Mouse (Mus musculus) intestine, embryonic 14.5 days (tissue): ENCODE results near the gene Slc1a7. TPM values are rescaled to one million over a fixed set of nuclear protein-coding genes. Genes with fewer than 3 reads are reported as not detected.
A peak's percentile ranks its signal among the peaks of the same experiment; 100 is the strongest.

Source experiments
- ATAC-seq: fragments of 200-750 bp; cut with Nextera tagmentation; replicated peaks from 2 replicates; pipeline ENCODE4 v1.8.0; 2017; ENCODE audit warnings: low read depth, moderate number of reproducible peaks, moderate TSS enrichment, moderate library complexity; ENCODE audit not compliant: low FRiP score, low TSS enrichment
- DNase-seq: peaks from one replicate; pipeline ENCODE4 v3.0.0-alpha.2; 2018; ENCODE audit warnings: low spot score
- H3K27ac ChIP-seq: fragments of 300-500 bp; sonication (generic); 2 replicates; pipeline ENCODE4 v1.5.1; 2014; ENCODE audit warnings: low read depth, mild to moderate bottlenecking, control low read depth
- H3K27me3 ChIP-seq: fragments of 300-500 bp; sonication (generic); replicated peaks from 2 replicates; pipeline ENCODE4 v1.6.1; 2014; ENCODE audit warnings: low read length, control low read depth; ENCODE audit not compliant: control insufficient read depth, insufficient read depth
- H3K36me3 ChIP-seq: fragments of 300-500 bp; sonication (generic); 2 replicates; pipeline ENCODE4 v1.6.1; 2014; ENCODE audit warnings: low read length, control low read depth; ENCODE audit not compliant: control insufficient read depth, insufficient read depth
- H3K4me1 ChIP-seq: fragments of 300-500 bp; sonication (generic); replicated peaks from 2 replicates; pipeline ENCODE4 v1.6.1; 2014; ENCODE audit warnings: low read length, control low read depth, mixed read lengths; ENCODE audit not compliant: control insufficient read depth, insufficient read depth
- H3K4me2 ChIP-seq: fragments of 300-500 bp; sonication (generic); 2 replicates; pipeline ENCODE4 v1.6.1; 2014; ENCODE audit warnings: low read length
- H3K4me3 ChIP-seq: fragments of 300-500 bp; sonication (generic); 2 replicates; pipeline ENCODE4 v1.5.1; 2014; ENCODE audit warnings: low read depth, low read length, control low read depth, mixed read lengths
- H3K9ac ChIP-seq: fragments of 300-500 bp; sonication (generic); 2 replicates; pipeline ENCODE4 v1.6.1; 2014; ENCODE audit warnings: mild to moderate bottlenecking, low read length
- H3K9me3 ChIP-seq: fragments of 300-500 bp; sonication (generic); 2 replicates; pipeline ENCODE4 v1.6.1; 2016; ENCODE audit warnings: low read length, control low read depth; ENCODE audit not compliant: control insufficient read depth
- WGBS: fragments of 180-500 bp; shearing (Covaris S2); extraction: QIAGEN DNeasy Blood & Tissue Kit; methylation state at CpG from one replicate; pipeline ENCODE4 v1.1.7; 2014; 5-methylcytosine and 5-hydroxymethylcytosine counted together
- polyA plus RNA-seq: library from polyadenylated mRNA; unstranded; fragments of >200 nt; fragmentation: Nextera tagmentation; extraction: Ambion mirVana; gene quantifications from 2 replicates; pipeline ENCODE4 v1.2.1, GENCODE M21; 2014

Slc1a7 gene
- 0.16 and 0.30 TPM in 2 replicates for polyA plus RNA-seq

DNA sequence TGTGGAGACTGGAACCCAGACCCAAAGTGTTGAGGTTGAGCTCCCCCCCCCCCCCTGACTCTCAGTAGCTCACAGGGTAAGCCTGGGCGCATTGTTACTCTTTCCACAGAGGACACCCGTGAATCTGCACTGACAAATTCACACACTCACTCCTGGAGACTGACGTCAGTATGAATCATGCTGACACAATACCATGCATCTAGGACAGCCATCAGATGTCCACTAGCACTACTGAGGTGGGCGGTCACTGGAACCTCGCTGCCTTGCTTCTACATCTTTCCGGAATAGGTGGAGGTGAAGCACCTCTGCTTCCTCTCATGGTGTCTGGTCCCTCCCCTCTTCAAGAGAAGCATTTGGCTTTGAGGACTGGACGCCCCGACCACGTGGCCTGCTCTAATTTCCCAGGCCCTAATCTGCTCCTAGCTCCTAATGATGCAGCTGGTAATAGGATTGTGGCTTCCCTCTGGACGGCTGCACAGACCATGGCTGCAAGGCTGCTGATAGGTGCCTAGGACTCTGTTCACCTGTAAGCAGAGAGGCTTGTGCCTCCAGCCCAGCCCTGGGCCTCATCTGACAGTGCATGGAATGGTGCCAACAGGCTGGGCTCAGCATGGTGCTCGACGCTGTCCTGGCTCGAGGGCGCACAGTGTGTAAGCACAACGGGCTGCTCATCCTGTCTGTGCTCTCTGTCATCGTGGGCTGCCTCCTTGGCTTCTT, at the start of gene Slc1a7:
TSS of gene Slc1a7 (plus strand) at position 367 of the 717 bp plus-strand sequence.
- Histone ChIP-seq H3K27me3 (no peaks in the 10 kb centered on the region), H3K27ac (no peak within 1 kb of the TSS), H3K9ac (no peak within 1 kb of the TSS), H3K4me2 (no peak within 1 kb of the TSS), H3K36me3 (no peaks in the 10 kb centered on the region), H3K9me3 (no peaks in the 10 kb centered on the region), H3K4me3 (no peak within 1 kb of the TSS), H3K4me1 (no peaks in the 10 kb centered on the region)
- WGBS = 80% methylated on average over 16 of the region's 16 CpGs
- DNase-seq = no peak
- no peak for ATAC-seq

DNA sequence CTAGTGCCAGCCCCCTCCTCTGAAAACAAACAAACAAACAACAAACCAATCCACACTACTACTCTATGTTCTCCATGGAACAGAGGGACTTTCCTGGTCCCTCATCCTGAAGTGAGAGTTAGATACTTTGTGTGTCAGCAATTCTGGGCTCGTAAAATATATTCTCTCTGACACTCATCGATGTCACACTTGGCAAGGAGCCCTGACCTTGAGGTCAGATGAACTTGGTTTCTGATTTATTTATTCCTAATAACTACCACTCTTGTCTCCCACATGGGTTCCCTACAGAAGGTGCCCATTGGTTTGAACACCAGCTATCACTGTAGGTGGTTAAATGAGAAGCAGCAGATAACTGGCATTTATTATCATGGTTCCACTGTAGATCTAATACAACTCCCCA, 47.8 kb upstream of the Slc1a7 start:
- 80% methylated on average over 2 of the region's 2 CpGs for WGBS
- Histone ChIP-seq H3K4me3 (no peak overlapping the region), H3K9ac (no peak overlapping the region), H3K4me1 (peaks cover 22% of the 10 kb centered on the region), H3K36me3 (no peaks in the 10 kb centered on the region), H3K4me2 (no peak overlapping the region), H3K27ac (no peak overlapping the region), H3K9me3 (no peaks in the 10 kb centered on the region), H3K27me3 (no peaks in the 10 kb centered on the region)
- DNase-seq (no peak), ATAC-seq (no peak)

DNA sequence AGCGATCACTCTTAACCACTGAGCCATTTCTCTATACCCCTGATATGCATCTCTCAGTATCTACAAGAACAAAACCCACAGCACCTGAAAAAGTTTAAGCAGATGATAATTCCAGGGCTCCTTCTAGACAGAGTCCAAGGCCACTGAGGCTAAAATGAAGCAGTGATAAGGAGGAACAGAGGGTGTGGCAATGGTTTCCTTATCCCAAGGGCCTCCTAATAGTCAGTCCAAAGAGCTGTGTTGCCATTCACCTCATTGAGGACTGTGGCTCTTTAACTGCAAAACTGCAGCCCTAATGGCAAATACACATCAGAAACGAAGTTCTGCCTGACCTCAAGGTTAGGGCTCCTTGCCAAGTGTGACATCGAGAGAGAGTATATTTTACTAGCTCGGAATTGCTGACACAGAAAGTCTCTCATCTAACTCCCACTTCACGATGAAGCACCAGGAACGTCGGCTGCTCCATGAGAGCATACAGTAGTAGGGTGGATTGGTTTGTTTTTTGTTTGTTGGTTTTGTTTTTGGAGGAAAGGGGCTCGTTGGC, 46.9 kb upstream of the Slc1a7 start:
- 58% methylated on average over 8 of the region's 8 CpGs for WGBS
- peak overlapping the region; percentile 2; the same call in 1 of the 2 replicates for H3K4me2 ChIP-seq
- DNase-seq (no peak), ATAC-seq (no peak)
- peak overlapping the region; percentile 17; the same call in 1 of the 2 replicates for H3K27ac ChIP-seq
- H3K36me3 ChIP-seq = no peaks in the 10 kb centered on the region
- no peaks in the 10 kb centered on the region for H3K9me3 ChIP-seq
- H3K4me3 ChIP-seq = no peak overlapping the region
- H3K9ac ChIP-seq = no peak overlapping the region
- H3K4me1 ChIP-seq = peaks cover 22% of the 10 kb centered on the region
- H3K27me3 ChIP-seq = no peaks in the 10 kb centered on the region

DNA sequence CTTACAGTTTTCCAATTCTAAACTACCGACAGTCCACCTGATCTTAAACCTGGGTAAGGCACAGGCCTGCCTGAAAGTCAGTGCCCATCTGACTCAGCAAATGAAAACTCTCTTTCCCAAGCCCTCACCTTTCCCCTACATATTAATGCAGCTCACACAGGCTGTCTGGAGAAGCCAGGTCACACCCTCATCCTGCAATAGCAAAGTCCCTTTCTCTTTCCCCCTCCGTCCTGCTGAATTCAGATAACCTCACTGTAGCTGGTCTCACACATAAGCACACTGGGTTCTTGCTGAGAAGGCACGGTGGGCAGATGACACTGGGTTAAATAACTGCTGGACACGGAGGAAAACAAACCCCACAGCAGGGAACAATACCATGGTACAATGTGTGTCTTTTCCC, 46.2 kb upstream of the Slc1a7 start:
- 62% methylated on average over 4 of the region's 4 CpGs for WGBS
- ATAC-seq = no peak
- Histone ChIP-seq H3K27me3 (no peaks in the 10 kb centered on the region), H3K36me3 (no peaks in the 10 kb centered on the region), H3K4me1 (peaks cover 22% of the 10 kb centered on the region), H3K4me2 (peak overlapping the region; percentile 75), H3K4me3 (no peak overlapping the region), H3K27ac (peak overlapping the region; percentile 17; the same call in 1 of the 2 replicates), H3K9ac (no peak overlapping the region), H3K9me3 (no peaks in the 10 kb centered on the region)
- DNase-seq = no peak

DNA sequence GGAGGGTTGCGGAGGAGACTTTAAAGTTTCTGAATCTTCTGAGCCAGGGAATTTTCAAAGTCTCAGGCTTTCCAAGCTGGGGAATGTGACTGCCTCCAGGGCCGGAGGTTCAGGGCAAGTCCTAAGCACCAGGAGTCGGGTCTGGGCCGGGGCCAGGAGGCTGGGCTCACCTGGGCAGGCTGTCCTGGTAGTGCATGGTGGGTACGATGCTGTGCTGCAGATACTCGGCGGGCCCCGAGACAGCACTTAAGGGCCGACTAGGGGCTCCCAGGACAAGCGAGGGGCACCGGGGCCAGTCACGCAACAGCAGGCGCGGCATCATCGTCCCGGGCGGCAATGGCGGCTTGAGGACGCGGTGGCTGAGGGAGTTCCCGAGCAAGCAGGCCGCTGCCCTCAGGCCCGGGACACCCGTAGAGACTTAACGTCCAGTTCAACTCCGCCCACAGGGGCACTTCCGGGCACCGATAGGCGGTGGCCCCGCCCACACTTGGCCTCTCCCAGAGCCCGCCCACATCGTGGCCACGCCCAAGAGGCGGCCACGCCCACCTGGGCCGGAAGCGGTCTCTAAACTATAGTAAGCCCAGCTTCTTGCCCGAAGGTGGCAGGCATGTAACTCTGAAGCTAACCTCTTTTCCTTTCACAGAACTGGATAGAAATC, 44.9 kb upstream of the Slc1a7 start, which contains the start of gene Cpt2:
TSS of gene Cpt2 (minus strand) at position 466 of the 658 bp plus-strand sequence.
- Histone ChIP-seq H3K4me1 (peaks cover 22% of the 10 kb centered on the region), H3K9ac (peak within 1 kb of the TSS; percentile 86), H3K9me3 (no peaks in the 10 kb centered on the region), H3K36me3 (no peaks in the 10 kb centered on the region), H3K27me3 (no peaks in the 10 kb centered on the region), H3K4me2 (peak within 1 kb of the TSS; percentile 75), H3K27ac (peak within 1 kb of the TSS; percentile 73), H3K4me3 (peak within 1 kb of the TSS; percentile 73)
- WGBS = under 1% methylated on average over 38 of the region's 38 CpGs
- peak; percentile 97 for ATAC-seq
- DNase-seq = peak; percentile 98

DNA sequence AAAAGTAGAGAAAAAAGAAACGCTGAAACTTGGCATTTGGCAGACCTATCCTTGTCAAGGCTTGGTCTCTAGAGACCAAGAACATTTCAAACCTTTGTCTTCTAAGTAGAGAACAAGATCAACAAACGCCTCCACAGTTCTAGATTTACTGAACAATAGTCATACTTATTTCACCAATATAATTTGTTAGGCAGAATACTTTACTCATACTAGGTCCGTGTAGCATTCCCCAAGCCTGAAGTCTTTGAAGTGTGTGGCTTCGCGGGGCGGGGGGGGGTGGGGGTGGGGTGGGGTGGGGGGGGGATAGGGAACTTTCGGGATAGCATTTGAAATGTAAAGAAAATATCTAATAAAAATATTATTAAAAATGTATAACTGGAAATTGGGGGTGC, 44.3 kb upstream of the Slc1a7 start:
- Histone ChIP-seq H3K27ac (peak overlapping the region; percentile 73), H3K4me1 (peaks cover 22% of the 10 kb centered on the region), H3K9ac (no peak overlapping the region), H3K36me3 (no peaks in the 10 kb centered on the region), H3K4me3 (peak overlapping the region; percentile 73), H3K9me3 (no peaks in the 10 kb centered on the region), H3K4me2 (peak overlapping the region; percentile 75), H3K27me3 (no peaks in the 10 kb centered on the region)
- DNase-seq = no peak
- ATAC-seq = peak; percentile 44
- 47% methylated on average over 7 of the region's 7 CpGs for WGBS

DNA sequence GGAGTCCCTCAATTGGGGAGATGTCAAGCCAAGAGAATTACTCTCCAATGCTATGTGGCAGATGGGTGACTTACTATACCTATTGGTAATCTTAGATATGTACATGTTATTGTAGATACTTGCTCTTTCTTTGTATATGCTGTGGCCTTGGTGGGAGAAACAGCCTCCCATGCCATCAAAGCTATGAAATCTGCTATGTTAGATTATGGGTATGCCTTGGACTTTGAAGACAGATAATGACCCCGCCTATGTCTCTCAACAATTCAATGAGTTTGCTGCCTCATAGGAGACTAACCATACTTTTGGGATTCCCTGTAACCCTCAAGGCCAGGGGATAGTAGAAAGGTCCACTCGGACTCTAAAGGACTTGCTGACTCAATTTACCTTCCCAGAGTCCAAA, 39.9 kb upstream of the Slc1a7 start:
- Histone ChIP-seq H3K27ac (no peak overlapping the region), H3K4me3 (no peak overlapping the region), H3K27me3 (no peaks in the 10 kb centered on the region), H3K9ac (no peak overlapping the region), H3K4me2 (no peak overlapping the region), H3K36me3 (no peaks in the 10 kb centered on the region), H3K9me3 (no peaks in the 10 kb centered on the region), H3K4me1 (no peaks in the 10 kb centered on the region)
- 63% methylated on average over 2 of the region's 2 CpGs for WGBS
- DNase-seq = no peak
- ATAC-seq = no peak

DNA sequence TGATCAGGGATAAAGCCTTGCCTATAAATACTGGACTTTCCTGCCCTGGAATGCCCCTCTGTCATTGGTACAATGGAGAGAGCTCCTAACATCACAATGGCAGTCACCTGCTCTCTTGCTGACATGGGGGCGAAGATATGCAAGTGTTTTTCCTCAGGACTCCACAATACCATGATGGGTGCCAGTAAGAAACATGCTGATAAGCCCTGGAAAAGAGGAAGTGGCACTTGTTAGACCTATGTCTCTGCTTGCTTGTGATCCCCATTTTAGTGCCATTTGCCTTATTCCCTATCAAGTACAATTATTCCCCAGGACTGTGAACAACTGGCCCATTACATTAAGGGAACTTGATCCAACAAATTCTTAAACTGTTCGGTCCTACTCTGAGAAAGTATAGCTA, 39.4 kb upstream of the Slc1a7 start:
- H3K27ac ChIP-seq = no peak overlapping the region
- H3K9me3 ChIP-seq = no peaks in the 10 kb centered on the region
- no peaks in the 10 kb centered on the region for H3K27me3 ChIP-seq
- no peak overlapping the region for H3K4me2 ChIP-seq
- ATAC-seq = no peak
- no peaks in the 10 kb centered on the region for H3K36me3 ChIP-seq
- no peaks in the 10 kb centered on the region for H3K4me1 ChIP-seq
- no peak for DNase-seq
- no peak overlapping the region for H3K9ac ChIP-seq
- no peak overlapping the region for H3K4me3 ChIP-seq
- WGBS = 81% methylated on average over 2 of the region's 2 CpGs
